Mouse (Mus musculus) cerebellum, adult 2 months (tissue): Measurements from ENCODE around the gene Palb2.

Experiments
- CTCF ChIP-seq: fragments of 200-500 bp; IDR thresholded peaks from 2 replicates; pipeline ENCODE4 v1.5.1; 2011; ENCODE audit warnings: low read depth, mild to moderate bottlenecking, control low read depth, low read length, moderate library complexity, borderline replicate concordance; ENCODE audit not compliant: insufficient read depth
- POLR2A ChIP-seq: fragments of 200-500 bp; IDR thresholded peaks from 2 replicates; pipeline ENCODE4 v1.6.1; 2011; ENCODE audit warnings: low read length, control low read depth, borderline replicate concordance; ENCODE audit not compliant: insufficient read depth

- TF ChIP-seq CTCF (no peak), POLR2A (no peak)
Measured at GRCm38 (mm10) chr7:122094564-122095330, 38.0 kb downstream of the Palb2 start.
